Mouse (Mus musculus): ENCODE measurements around the gene Scn8a. TPM values are rescaled to one million over a fixed set of nuclear protein-coding genes. Genes with fewer than 3 reads are reported as not detected.

Scn8a gene
- polyA plus RNA-seq, 1 experiment from 2014 or later = 3.1 TPM

DNA sequence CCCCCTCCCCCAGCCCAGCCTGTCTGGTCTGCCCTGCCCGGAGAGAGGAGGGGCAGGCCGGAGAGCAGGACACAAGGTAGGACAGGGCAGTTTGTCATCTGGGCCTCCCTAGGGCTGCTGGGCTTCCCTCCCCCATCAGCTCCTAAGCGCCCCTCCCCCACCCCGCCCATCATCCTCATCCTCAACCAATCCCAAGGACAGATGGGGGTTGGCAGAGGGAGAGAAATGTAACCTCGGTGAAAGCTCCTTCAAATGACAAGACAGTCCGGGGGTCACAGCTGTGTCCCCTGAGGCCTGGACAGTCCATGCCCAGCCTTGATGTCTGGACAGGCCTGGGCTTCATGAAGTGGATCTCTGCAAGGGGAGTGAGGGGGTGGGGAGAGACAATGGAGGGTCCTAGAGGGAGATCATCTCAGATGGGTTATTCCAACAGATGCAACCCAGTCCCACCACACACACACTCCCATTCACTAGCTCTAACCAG is 196.7 kb downstream of the Scn8a start:
- Histone ChIP-seq H3K4me1 (peaks cover 62% of the 10 kb centered on the region), H3K27ac (no peak overlapping the region), H3K9me3 (no peaks in the 10 kb centered on the region), H3K4me3 (no peak overlapping the region), H3K9ac (no peak overlapping the region), H3K4me2 (no peak overlapping the region), H3K36me3 (no peaks in the 10 kb centered on the region), H3K27me3 (no peaks in the 10 kb centered on the region)
- no peak for ATAC-seq (ENCODE audit: insufficient number of reproducible peaks, low FRiP score, low TSS enrichment, low read depth)
- WGBS = 25% methylated on average over 6 of the region's 6 CpGs

DNA sequence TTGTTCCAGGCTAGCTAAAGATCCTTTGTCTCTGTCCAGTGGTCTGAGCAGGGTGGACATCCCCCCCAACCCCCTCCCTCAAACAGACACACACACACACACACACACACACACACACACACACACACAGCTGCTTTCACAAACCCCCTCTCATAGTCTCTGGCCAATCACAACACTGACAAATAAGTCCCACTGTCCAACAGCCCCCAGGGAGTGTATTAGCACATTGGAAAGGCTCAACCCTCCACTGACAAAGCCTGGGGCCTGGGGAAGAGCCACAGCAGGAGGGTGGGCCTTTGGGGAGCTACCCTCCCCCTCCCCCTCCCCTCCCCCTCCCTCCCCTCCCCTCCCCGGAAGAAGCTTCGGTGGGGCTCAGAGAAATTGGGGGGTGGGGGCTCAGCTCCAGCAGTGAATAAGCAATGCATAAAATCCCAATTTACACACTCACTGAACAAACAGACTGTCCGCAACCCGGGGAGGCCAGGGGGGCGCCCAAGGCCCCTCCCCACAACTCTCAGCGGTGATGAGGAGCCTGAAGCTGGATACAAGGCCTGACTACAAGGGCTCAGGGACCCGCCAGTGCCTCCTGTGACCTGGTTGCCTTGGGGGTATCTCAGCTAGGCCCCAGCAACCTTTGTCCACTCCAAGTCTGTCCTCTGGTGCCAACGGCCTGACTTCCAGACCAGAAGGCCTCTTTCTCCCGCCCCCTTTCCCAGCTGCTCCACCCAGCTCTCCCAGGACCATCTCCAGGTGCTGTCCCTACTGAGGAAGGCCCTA is 197.4 kb downstream of the Scn8a start:
- H3K9ac ChIP-seq = no peak overlapping the region
- H3K27me3 ChIP-seq = no peaks in the 10 kb centered on the region
- H3K4me3 ChIP-seq = no peak overlapping the region
- no peaks in the 10 kb centered on the region for H3K36me3 ChIP-seq
- no peaks in the 10 kb centered on the region for H3K9me3 ChIP-seq
- no peak for ATAC-seq (ENCODE audit: insufficient number of reproducible peaks, low FRiP score, low TSS enrichment, low read depth)
- H3K4me1 ChIP-seq = peaks cover 65% of the 10 kb centered on the region
- H3K4me2 ChIP-seq = no peak overlapping the region
- WGBS = 29% methylated on average over 6 of the region's 9 CpGs
- H3K27ac ChIP-seq = no peak overlapping the region

DNA sequence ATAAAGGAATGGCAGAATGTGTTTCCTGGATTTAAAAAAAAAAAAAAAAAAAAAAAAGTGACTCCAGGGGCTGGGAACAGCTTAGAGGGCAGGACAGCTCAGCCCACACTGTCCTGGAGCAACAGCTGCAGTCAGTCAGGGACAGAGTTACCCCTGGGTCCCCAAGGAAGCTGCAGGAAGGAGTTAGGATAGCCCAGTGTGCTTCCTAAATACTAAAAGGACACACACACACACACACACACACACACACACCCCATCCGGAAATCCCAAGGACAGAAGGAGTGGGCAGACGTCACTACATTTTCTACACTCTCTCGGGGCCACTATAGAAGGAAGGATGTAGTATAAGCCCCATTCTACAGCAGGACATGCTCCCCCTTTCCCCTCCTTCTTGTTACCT is 198.4 kb downstream of the Scn8a start:
- no peak for ATAC-seq (ENCODE audit: insufficient number of reproducible peaks, low FRiP score, low TSS enrichment, low read depth)
- H3K4me1 ChIP-seq = peaks cover 67% of the 10 kb centered on the region
- H3K9ac ChIP-seq = no peak overlapping the region
- no peak overlapping the region for H3K4me2 ChIP-seq
- 49% methylated on average over 3 of the region's 3 CpGs for WGBS
- H3K4me3 ChIP-seq = no peak overlapping the region
- no peaks in the 10 kb centered on the region for H3K36me3 ChIP-seq
- H3K27me3 ChIP-seq = no peaks in the 10 kb centered on the region
- H3K27ac ChIP-seq = 0 out of 2 replicates have a peak overlapping the region, but pooled peaks have one; percentile 43
- H3K9me3 ChIP-seq = no peaks in the 10 kb centered on the region

DNA sequence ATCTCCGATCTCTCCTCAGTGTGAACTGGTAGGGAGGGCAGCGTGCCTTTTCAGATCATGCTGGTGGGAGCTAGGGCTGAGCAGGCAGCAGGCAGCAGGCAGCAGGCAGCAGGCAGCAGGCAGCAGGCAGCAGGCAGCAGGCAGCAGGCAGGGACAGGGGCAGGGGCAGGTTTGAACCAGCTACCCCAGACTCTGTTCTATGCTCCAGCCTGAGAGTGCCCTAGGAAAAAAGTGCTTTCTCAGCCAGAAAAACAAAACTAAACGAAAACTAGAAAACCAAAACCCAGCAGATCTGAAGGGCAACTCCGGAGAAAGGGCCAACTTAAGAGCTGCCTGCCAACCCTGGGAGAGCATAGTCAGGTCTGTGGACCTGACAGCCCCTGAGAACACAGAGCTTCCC is 199.0 kb downstream of the Scn8a start:
- Histone ChIP-seq H3K9me3 (no peaks in the 10 kb centered on the region), H3K4me3 (no peak overlapping the region), H3K36me3 (no peaks in the 10 kb centered on the region), H3K4me1 (peaks cover 69% of the 10 kb centered on the region), H3K4me2 (no peak overlapping the region), H3K27me3 (no peaks in the 10 kb centered on the region), H3K27ac (0 out of 2 replicates have a peak overlapping the region, but pooled peaks have one; percentile 43), H3K9ac (no peak overlapping the region)
- WGBS = 73% methylated on average over 4 of the region's 4 CpGs
- ATAC-seq (ENCODE audit: insufficient number of reproducible peaks, low FRiP score, low TSS enrichment, low read depth) = no peak

DNA sequence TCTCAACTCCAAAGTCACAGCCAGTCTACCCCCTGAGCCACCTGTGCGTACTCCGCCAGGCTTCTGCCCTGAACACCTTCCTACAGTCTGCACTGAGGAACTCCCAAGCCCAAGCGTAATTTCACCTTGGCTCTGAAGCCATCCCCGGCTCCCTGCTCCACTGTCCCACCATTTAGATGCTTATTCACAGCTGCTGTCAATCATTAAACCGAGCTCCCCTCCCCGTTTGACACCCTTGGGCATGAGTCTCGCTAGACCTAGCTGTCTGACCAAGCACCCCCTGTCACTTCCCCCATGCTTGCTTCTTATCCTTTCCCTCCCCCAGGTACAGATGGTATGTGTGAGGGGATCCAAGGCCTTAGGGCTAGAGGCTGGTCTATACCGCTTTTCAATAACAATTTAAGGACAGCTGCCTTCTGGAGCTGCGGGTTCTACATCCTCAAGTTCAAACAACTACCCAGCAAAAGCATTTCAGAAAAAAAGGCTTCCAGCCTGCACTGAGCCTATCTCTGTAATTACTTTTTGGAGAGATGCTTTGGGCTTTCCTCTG is 200.1 kb downstream of the Scn8a start:
- Histone ChIP-seq H3K4me1 (peaks cover 69% of the 10 kb centered on the region), H3K27me3 (no peaks in the 10 kb centered on the region), H3K27ac (peak overlapping the region; percentile 69), H3K9ac (no peak overlapping the region), H3K36me3 (no peaks in the 10 kb centered on the region), H3K4me2 (no peak overlapping the region), H3K4me3 (no peak overlapping the region), H3K9me3 (no peaks in the 10 kb centered on the region)
- WGBS = 49% methylated on average over 9 of the region's 9 CpGs
- ATAC-seq (ENCODE audit: insufficient number of reproducible peaks, low FRiP score, low TSS enrichment, low read depth) = no peak

DNA sequence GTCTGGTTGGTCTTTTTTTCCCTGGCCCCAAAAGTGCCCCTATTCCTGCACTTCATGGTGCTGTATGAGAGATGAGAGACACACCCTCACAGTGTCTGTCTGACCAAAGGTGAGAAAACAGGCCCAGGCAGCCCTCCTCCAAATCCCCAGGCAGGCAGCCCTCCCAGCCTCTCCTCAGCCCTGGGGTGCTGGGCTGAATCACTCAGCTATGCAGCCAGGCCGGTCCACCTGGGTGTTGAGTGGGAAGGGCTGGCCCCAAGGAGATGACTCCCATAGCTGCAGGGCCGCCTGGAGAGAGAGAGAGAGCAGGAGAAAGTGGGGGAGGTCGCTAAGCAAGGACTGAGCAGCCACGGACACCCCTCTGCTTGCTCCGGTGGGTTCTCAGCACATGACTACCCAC is 201.1 kb downstream of the Scn8a start:
- peaks cover 67% of the 10 kb centered on the region for H3K4me1 ChIP-seq
- WGBS = 32% methylated on average over 5 of the region's 5 CpGs
- no peak overlapping the region for H3K9ac ChIP-seq
- no peaks in the 10 kb centered on the region for H3K9me3 ChIP-seq
- no peaks in the 10 kb centered on the region for H3K27me3 ChIP-seq
- H3K4me2 ChIP-seq = no peak overlapping the region
- H3K4me3 ChIP-seq = no peak overlapping the region
- peak overlapping the region; percentile 69 for H3K27ac ChIP-seq
- no peaks in the 10 kb centered on the region for H3K36me3 ChIP-seq
- ATAC-seq (ENCODE audit: insufficient number of reproducible peaks, low FRiP score, low TSS enrichment, low read depth) = peak; percentile 52; the same call in 1 of the 2 replicates

DNA sequence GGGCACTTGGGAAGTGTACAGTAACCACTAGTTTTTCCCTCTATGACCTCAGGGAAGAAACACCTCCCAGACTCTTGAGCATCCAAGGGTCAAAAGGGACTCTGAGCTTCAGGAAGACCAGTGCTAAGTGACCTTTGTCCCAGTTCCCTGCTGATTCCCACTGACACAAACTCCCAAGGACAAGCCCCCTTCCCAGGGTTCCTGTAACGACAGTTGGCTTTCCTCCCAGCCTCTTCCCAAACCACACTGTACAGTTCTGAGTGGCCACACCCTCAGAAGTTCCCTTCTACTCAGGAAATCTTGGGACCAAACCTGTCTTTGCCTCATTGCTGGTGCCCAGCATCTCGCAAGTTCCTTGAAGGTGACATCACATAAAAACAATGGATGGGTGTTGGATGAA is 203.1 kb downstream of the Scn8a start:
- no peak overlapping the region for H3K9ac ChIP-seq
- peaks cover 72% of the 10 kb centered on the region for H3K4me1 ChIP-seq
- H3K36me3 ChIP-seq = no peaks in the 10 kb centered on the region
- no peaks in the 10 kb centered on the region for H3K9me3 ChIP-seq
- H3K4me2 ChIP-seq = no peak overlapping the region
- WGBS = 37% methylated on average over 2 of the region's 2 CpGs
- no peak overlapping the region for H3K4me3 ChIP-seq
- ATAC-seq (ENCODE audit: insufficient number of reproducible peaks, low FRiP score, low TSS enrichment, low read depth) = no peak
- no peaks in the 10 kb centered on the region for H3K27me3 ChIP-seq
- H3K27ac ChIP-seq = no peak overlapping the region

DNA sequence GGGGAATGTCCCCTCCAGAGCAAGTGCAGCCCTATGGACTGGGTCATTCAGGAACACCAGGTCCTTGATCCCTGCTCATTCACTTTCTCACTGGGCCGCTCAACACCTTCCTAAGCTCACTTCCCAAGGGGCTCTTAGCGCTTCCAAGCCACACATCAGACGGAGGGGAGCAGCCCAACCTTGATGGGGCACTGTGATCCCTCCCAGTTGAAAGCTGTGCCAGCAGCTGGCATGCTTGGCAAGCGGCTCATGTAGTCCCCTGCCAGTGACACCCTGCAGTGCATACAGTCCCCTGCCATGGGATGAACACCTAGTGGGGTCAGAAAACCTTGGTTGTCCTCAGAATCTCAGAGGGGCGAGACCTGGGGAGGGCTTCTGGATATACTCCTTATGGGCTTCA is 204.4 kb downstream of the Scn8a start:
- Histone ChIP-seq H3K9ac (no peak overlapping the region), H3K4me1 (peaks cover 69% of the 10 kb centered on the region), H3K27me3 (no peaks in the 10 kb centered on the region), H3K4me3 (no peak overlapping the region), H3K36me3 (no peaks in the 10 kb centered on the region), H3K4me2 (no peak overlapping the region), H3K9me3 (no peaks in the 10 kb centered on the region), H3K27ac (no peak overlapping the region)
- 75% methylated on average over 5 of the region's 5 CpGs for WGBS
- no peak for ATAC-seq (ENCODE audit: insufficient number of reproducible peaks, low FRiP score, low TSS enrichment, low read depth)

DNA sequence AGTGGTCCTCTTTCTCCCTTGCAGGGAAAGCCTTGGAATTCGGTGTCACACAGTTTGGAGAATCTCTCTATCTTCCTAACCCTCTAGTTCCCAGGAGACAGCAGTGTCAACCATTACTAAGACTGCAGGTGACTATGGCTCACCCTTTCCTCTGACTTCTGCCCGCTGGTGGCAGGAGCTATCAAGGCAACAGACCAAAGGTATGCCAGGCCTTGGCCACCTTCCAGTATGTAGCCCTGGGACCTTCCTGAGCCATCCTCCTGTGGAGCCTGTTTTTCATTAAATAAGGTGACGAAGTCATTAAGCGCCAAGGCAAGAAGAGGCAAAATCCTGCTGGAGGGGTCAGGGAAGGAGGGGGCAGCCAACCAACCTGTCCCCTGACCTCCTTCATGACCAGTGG is 205.5 kb downstream of the Scn8a start:
- Histone ChIP-seq H3K9me3 (no peaks in the 10 kb centered on the region), H3K27me3 (no peaks in the 10 kb centered on the region), H3K36me3 (no peaks in the 10 kb centered on the region), H3K4me3 (no peak overlapping the region), H3K4me2 (no peak overlapping the region), H3K27ac (no peak overlapping the region), H3K4me1 (peaks cover 64% of the 10 kb centered on the region), H3K9ac (no peak overlapping the region)
- no peak for ATAC-seq (ENCODE audit: insufficient number of reproducible peaks, low FRiP score, low TSS enrichment, low read depth)
- 60% methylated on average over 4 of the region's 4 CpGs for WGBS

DNA sequence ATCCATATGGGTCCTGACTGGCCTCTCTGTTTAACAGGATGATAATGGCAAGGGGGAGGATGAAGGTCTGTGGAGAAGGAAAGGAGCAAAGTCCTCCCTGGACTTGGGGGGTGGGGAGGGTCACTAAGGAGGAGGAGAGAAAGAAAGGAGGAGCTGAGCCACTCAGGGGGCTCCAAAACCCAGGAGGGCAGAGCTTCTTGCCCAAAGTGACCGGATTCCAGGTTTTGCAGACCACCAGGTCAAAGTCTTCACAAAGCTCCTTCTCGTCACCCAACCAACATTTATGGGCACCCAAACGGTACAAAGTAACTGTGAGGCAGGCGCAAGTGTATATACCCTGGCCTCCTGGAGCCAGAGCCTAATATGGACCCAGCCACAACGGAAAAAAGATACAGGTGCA is 206.0 kb downstream of the Scn8a start:
- H3K9ac ChIP-seq = no peak overlapping the region
- peak overlapping the region; percentile 88 for H3K4me2 ChIP-seq
- ATAC-seq (ENCODE audit: insufficient number of reproducible peaks, low FRiP score, low TSS enrichment, low read depth) = no peak
- H3K4me3 ChIP-seq = peak overlapping the region; percentile 1; the same call in 1 of the 2 replicates
- WGBS = 40% methylated on average over 5 of the region's 5 CpGs
- H3K9me3 ChIP-seq = no peaks in the 10 kb centered on the region
- H3K27ac ChIP-seq = no peak overlapping the region
- peaks cover 64% of the 10 kb centered on the region for H3K4me1 ChIP-seq
- H3K27me3 ChIP-seq = no peaks in the 10 kb centered on the region
- H3K36me3 ChIP-seq = no peaks in the 10 kb centered on the region

DNA sequence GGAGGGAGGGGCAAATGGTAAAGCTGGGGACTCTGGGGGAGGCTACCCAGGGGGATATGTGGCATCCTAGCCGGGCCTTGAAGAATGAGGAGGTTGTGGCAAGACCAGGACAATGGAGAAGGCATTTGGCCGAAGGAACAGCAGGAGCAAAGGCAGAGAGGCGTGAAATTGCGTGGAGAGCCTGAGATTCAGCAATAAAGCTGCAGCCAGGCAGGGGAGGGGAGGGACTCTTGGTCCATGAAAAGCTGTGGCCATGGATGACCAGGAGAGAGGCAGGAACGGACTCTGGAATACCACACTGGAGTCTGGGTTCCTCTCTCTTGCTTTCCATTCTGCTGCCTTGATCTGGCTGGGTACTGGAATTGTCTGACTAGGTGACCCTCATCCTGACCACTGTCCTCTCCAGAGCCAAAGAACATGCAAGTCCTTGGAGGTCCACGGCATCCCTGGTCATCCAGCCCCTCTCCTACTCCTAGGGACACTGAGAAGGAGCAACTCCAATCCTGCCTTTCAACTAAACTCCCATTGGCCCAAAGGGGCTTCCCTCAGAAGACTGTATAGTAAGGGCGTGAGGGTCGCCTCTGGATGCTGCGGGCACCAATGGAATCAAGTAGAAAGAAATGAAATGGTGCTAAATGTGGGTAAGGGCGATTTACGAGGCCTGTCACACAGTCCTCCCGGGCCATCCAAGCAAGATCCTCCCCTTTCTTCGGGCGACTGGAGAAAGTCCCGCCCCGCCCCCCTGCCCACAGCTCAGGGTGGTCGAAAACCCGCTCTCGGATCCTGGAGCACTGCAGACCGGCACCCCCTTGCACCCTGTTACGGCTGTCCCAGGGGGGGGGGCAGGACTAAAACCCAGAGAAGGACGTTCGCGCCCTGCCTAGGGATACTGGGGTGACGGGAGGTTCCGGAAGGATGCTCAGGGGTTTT is 206.7 kb downstream of the Scn8a start:
- no peaks in the 10 kb centered on the region for H3K36me3 ChIP-seq
- 0 out of 2 replicates have a peak overlapping the region, but pooled peaks have one; percentile 14 for H3K9ac ChIP-seq
- ATAC-seq (ENCODE audit: insufficient number of reproducible peaks, low FRiP score, low TSS enrichment, low read depth) = no peak
- 11% methylated on average over 26 of the region's 26 CpGs for WGBS
- H3K9me3 ChIP-seq = no peaks in the 10 kb centered on the region
- peak overlapping the region; percentile 79 for H3K4me3 ChIP-seq
- peak overlapping the region; percentile 88 for H3K4me2 ChIP-seq
- H3K27me3 ChIP-seq = no peaks in the 10 kb centered on the region
- H3K4me1 ChIP-seq = peaks cover 64% of the 10 kb centered on the region
- no peak overlapping the region for H3K27ac ChIP-seq
